Mouse (Mus musculus) ES-E14 (cell line): ENCODE measurements around the gene Obscn.

Source experiments
- CHD2 ChIP-seq: IDR thresholded peaks from 2 replicates; pipeline ENCODE4 v1.6.1; 2014; ENCODE audit warnings: mild to moderate bottlenecking, low read depth, low read length, inconsistent platforms
- HCFC1 ChIP-seq: IDR thresholded peaks from 2 replicates; pipeline ENCODE4 v1.6.1; 2012; ENCODE audit warnings: low read length, inconsistent platforms, borderline replicate concordance; ENCODE audit not compliant: insufficient read depth
- ZC3H11A ChIP-seq: IDR thresholded peaks from 2 replicates; pipeline ENCODE4 v1.6.1; 2012; ENCODE audit warnings: low read depth, mild to moderate bottlenecking, inconsistent platforms, low read length, borderline replicate concordance

GRCm38 (mm10) chr11:59149302-59149701 is 13.1 kb upstream of the Obscn start:
- TF ChIP-seq CHD2: no peak
- TF ChIP-seq HCFC1: no peak
- no peak for TF ChIP-seq ZC3H11A
